Mouse (Mus musculus): ENCODE data around the gene Surf1. TPM values are rescaled to one million over a fixed set of nuclear protein-coding genes. Genes with fewer than 3 reads are reported as not detected.
A peak's percentile ranks its signal among the peaks of the same experiment; 100 is the strongest.

The Surf1 gene
- polyA plus RNA-seq, 1 experiment from 2014 or later = 64.1 TPM

- WGBS = 91% methylated on average over 12 of the region's 12 CpGs
- no peak for TF ChIP-seq CTCF (IDR thresholded peaks at IDR 0.05; ENCODE audit: low read depth)
- no peak overlapping the region for H3K9ac ChIP-seq (ENCODE audit: low read depth, low read length)
- 0 out of 2 replicates have a peak, but pooled peaks cover 5% of the 10 kb centered on the region for H3K4me1 ChIP-seq (replicated peaks; ENCODE audit: insufficient read depth, low read length)
- no peaks in the 10 kb centered on the region for H3K27me3 ChIP-seq (ENCODE audit: insufficient read depth, low read length)
- ATAC-seq (replicated peaks; ENCODE audit: low FRiP score, low read depth) (0 out of 2 replicates have a peak, but pooled peaks have one; percentile 41), DNase-seq (ENCODE audit: low spot score) (no peak)
- H3K36me3 ChIP-seq (ENCODE audit: insufficient read depth, low read length) = peaks cover 67% of the 10 kb centered on the region
- no peak overlapping the region for H3K4me3 ChIP-seq (replicated peaks; ENCODE audit: low read depth, low read length)
- no peaks in the 10 kb centered on the region for H3K9me3 ChIP-seq (replicated peaks; ENCODE audit: low read length)
- no peak overlapping the region for H3K27ac ChIP-seq
- no peak overlapping the region for H3K4me2 ChIP-seq (ENCODE audit: low read length)
Observed at GRCm38 (mm10) chr2:26956811-26957487, 40.6 kb upstream of the Surf1 start.

DNA sequence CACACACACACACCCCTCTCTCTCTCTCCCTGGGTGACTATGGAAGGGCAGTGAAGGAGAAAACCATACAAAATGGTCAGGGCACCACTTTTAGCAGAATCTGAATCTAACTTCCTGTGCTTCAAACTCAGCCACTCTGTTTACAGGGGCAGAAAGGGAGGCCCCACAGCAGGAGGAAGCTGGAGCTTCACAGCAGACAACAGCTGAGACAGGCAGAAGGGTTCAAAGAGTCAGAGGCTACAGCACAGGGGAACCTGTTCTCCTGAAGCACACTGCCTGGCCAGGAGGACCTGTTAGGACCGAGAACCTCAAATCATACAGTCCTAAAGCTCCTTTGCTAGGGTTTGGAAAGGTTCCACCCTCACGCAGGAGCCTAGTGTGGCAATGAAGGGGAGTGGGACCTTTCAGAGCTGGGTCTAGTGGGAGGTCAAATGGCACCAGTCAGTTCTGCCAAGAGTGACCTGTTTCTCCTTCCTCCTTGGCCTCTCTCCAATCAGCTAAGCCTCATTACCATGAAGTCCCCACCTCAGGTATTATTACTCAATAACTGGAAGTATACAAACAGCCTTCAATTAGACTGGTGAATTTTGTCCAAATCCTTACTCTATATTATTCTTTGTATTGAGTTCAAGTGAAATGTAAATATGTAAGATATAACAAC, 38.5 kb upstream of the Surf1 start:
- no peak overlapping the region for H3K4me3 ChIP-seq (replicated peaks; ENCODE audit: low read depth, low read length)
- peaks cover 62% of the 10 kb centered on the region for H3K36me3 ChIP-seq (ENCODE audit: insufficient read depth, low read length)
- H3K27me3 ChIP-seq (ENCODE audit: insufficient read depth, low read length) = no peaks in the 10 kb centered on the region
- H3K9me3 ChIP-seq (replicated peaks; ENCODE audit: low read length) = no peaks in the 10 kb centered on the region
- no peak overlapping the region for H3K4me2 ChIP-seq (ENCODE audit: low read length)
- 86% methylated on average over 2 of the region's 2 CpGs for WGBS
- no peak overlapping the region for H3K27ac ChIP-seq
- no peak for TF ChIP-seq CTCF (IDR thresholded peaks at IDR 0.05; ENCODE audit: low read depth)
- ATAC-seq (replicated peaks; ENCODE audit: low FRiP score, low read depth) (no peak), DNase-seq (ENCODE audit: low spot score) (no peak)
- no peaks in the 10 kb centered on the region for H3K4me1 ChIP-seq (replicated peaks; ENCODE audit: insufficient read depth, low read length)
- no peak overlapping the region for H3K9ac ChIP-seq (ENCODE audit: low read depth, low read length)

DNA sequence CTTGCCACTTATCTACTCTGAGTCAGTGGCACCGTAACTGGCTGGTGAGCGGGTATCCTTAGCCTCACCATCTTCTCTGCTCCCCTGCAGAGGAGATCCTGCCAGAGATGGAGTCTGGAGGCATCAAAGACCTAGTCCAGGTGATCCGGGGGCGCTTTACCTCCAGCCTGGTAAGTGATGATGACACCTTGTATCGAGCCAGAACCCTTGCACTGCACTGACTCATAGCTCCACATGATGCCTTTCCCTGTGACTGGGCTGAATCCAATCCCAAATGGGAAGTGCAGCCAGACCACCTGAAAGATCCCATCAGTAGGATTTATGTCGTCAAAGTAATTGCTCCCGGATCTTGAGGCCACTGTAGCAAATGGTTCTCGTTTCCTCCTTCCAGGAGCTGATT, 36.5 kb upstream of the Surf1 start:
- H3K4me3 ChIP-seq (replicated peaks; ENCODE audit: low read depth, low read length) = no peak overlapping the region
- no peaks in the 10 kb centered on the region for H3K9me3 ChIP-seq (replicated peaks; ENCODE audit: low read length)
- H3K27me3 ChIP-seq (ENCODE audit: insufficient read depth, low read length) = no peaks in the 10 kb centered on the region
- no peak overlapping the region for H3K4me2 ChIP-seq (ENCODE audit: low read length)
- DNase-seq (ENCODE audit: low spot score) (no peak), ATAC-seq (replicated peaks; ENCODE audit: low FRiP score, low read depth) (no peak)
- no peak overlapping the region for H3K9ac ChIP-seq (ENCODE audit: low read depth, low read length)
- WGBS = 75% methylated on average over 8 of the region's 8 CpGs
- peak; percentile 4; the same call in 1 of the 2 replicates for TF ChIP-seq CTCF (IDR thresholded peaks at IDR 0.05; ENCODE audit: low read depth)
- H3K4me1 ChIP-seq (replicated peaks; ENCODE audit: insufficient read depth, low read length) = no peaks in the 10 kb centered on the region
- peaks cover 53% of the 10 kb centered on the region for H3K36me3 ChIP-seq (ENCODE audit: insufficient read depth, low read length)
- no peak overlapping the region for H3K27ac ChIP-seq

DNA sequence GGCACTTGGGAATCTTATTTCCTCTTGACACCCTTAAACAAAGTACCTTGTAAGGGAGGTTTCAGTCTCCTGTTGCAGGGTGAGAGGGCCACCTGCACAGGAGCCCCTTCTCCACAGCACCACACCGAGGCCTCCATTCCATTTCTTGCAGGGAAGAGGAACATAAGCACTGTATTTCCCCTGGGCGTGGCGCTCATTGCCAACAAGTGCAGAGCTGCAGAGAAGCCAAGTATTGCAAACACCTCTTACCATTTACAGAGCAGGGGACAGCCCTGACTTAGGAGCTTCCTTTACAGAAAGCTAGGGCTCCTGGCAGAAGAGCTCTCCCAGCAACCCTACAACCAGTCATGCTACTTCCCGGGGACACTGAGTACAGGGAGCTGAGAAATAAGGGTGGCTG, 35.9 kb upstream of the Surf1 start:
- Histone ChIP-seq H3K4me2 (ENCODE audit: low read length) (no peak overlapping the region), H3K9ac (ENCODE audit: low read depth, low read length) (no peak overlapping the region), H3K27ac (no peak overlapping the region), H3K4me1 (replicated peaks; ENCODE audit: insufficient read depth, low read length) (no peaks in the 10 kb centered on the region), H3K36me3 (ENCODE audit: insufficient read depth, low read length) (peaks cover 46% of the 10 kb centered on the region), H3K4me3 (replicated peaks; ENCODE audit: low read depth, low read length) (no peak overlapping the region), H3K9me3 (replicated peaks; ENCODE audit: low read length) (no peaks in the 10 kb centered on the region), H3K27me3 (ENCODE audit: insufficient read depth, low read length) (no peaks in the 10 kb centered on the region)
- TF ChIP-seq CTCF (IDR thresholded peaks at IDR 0.05; ENCODE audit: low read depth) = no peak
- WGBS = 87% methylated on average over 4 of the region's 4 CpGs
- no peak for DNase-seq (ENCODE audit: low spot score)
- no peak for ATAC-seq (replicated peaks; ENCODE audit: low FRiP score, low read depth)

DNA sequence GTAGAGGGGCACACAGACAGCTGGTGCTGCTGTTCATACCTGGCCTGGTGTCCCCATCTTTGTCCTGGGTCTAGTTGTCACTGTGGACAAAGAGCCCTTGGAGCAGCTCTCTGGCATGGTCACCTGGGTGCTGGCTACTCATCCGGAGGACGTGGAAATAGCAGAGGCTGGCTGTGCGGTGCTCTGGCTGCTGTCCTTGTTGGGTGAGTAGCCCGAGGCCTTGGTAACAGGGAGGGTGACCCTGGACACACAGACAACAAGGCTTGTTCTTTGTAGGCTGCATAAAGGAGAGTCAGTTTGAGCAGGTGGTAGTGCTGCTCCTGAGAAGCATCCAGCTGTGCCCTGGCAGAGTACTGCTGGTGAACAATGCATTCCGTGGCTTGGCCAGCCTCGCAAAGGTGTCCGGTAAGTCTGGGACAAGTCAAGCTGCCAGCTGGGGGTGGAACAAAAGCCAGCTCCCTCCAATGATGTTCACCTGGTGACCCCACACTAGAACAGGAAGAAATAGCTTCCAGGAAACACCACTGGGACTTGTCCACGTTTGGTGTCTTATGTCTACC, 35.1 kb upstream of the Surf1 start:
- Histone ChIP-seq H3K4me1 (replicated peaks; ENCODE audit: insufficient read depth, low read length) (no peaks in the 10 kb centered on the region), H3K9ac (ENCODE audit: low read depth, low read length) (no peak overlapping the region), H3K27me3 (ENCODE audit: insufficient read depth, low read length) (no peaks in the 10 kb centered on the region), H3K4me3 (replicated peaks; ENCODE audit: low read depth, low read length) (no peak overlapping the region), H3K4me2 (ENCODE audit: low read length) (no peak overlapping the region), H3K27ac (no peak overlapping the region), H3K36me3 (ENCODE audit: insufficient read depth, low read length) (peaks cover 43% of the 10 kb centered on the region), H3K9me3 (replicated peaks; ENCODE audit: low read length) (no peaks in the 10 kb centered on the region)
- 83% methylated on average over 8 of the region's 8 CpGs for WGBS
- TF ChIP-seq CTCF (IDR thresholded peaks at IDR 0.05; ENCODE audit: low read depth) = no peak
- ATAC-seq (replicated peaks; ENCODE audit: low FRiP score, low read depth) (no peak), DNase-seq (ENCODE audit: low spot score) (no peak)

DNA sequence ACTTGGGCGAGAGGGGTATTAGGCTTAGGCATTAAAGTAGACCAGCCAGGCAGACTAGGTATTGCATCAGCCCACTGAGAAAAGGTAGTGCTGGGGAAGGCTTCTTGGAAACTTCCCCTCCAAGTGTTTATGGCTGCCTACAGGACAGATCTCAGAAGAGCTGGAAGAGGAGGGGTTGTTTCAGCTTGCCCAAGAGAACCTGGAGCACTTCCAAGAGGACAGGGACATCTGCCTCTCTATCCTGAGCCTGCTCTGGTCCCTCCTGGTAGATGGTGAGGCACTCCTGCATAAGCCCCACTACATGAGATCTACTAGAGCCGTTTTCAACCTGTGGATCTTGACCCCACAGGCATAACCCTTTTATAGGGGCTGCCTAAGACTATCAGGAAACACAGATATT, 34.1 kb upstream of the Surf1 start:
- no peaks in the 10 kb centered on the region for H3K27me3 ChIP-seq (ENCODE audit: insufficient read depth, low read length)
- DNase-seq (ENCODE audit: low spot score) = no peak
- no peak overlapping the region for H3K4me2 ChIP-seq (ENCODE audit: low read length)
- no peak for TF ChIP-seq CTCF (IDR thresholded peaks at IDR 0.05; ENCODE audit: low read depth)
- no peak overlapping the region for H3K9ac ChIP-seq (ENCODE audit: low read depth, low read length)
- ATAC-seq (replicated peaks; ENCODE audit: low FRiP score, low read depth) = no peak
- no peak overlapping the region for H3K27ac ChIP-seq
- H3K4me3 ChIP-seq (replicated peaks; ENCODE audit: low read depth, low read length) = no peak overlapping the region
- 80% methylated on average over 2 of the region's 2 CpGs for WGBS
- H3K4me1 ChIP-seq (replicated peaks; ENCODE audit: insufficient read depth, low read length) = no peaks in the 10 kb centered on the region
- no peaks in the 10 kb centered on the region for H3K9me3 ChIP-seq (replicated peaks; ENCODE audit: low read length)
- peaks cover 34% of the 10 kb centered on the region for H3K36me3 ChIP-seq (ENCODE audit: insufficient read depth, low read length)
